Mouse (Mus musculus): ENCODE measurements around the gene Psmb4.

GRCm38 (mm10) chr3:94911050-94911693 lies 24.4 kb upstream of the Psmb4 start:
- no peak for TF ChIP-seq CTCF (IDR thresholded peaks at IDR 0.05; ENCODE audit: control insufficient read depth, insufficient read depth, insufficient replicate concordance, low read depth, low read length)
- no peak for TF ChIP-seq POLR2A (IDR thresholded peaks at IDR 0.05; ENCODE audit: control insufficient read depth, low read depth, low read length)
